12 mouse cellular contexts compared by ENCODE assay signal in genomic region chr4:24556116-24556820, GRCm38 (mm10).
DNase-seq lines count a peak whose midpoint lies in the region; ATAC-seq and TF ChIP-seq lines count a peak whose summit lies in the region.
"Had no signal": no experiment of that assay in that cellular context is flagged by ENCODE, and none has a peak within 500 bp of the region (broad histone marks: within the 10 kb centered on the region; RNA-seq: fewer than 3 reads in every experiment).

No protein-coding gene starts in this region.

- no peaks in the 10 kb centered on the region for H3K27me3 ChIP-seq in heart, embryonic 12.5 days (replicated peaks)
- H3K27me3 ChIP-seq in forebrain, embryonic 16.5 days (replicated peaks; ENCODE audit: control insufficient read depth, insufficient read depth, low read length): no peaks in the 10 kb centered on the region
- no peaks in the 10 kb centered on the region for H3K27me3 ChIP-seq in midbrain, embryonic 13.5 days
- H3K27me3 ChIP-seq: embryonic facial prominence, embryonic 15.5 days; lung, embryonic 15.5 days had no signal

- H3K27ac ChIP-seq in heart, embryonic 12.5 days (ENCODE audit: poor library complexity, severe bottlenecking): no peak overlapping the region
- no peak overlapping the region for H3K27ac ChIP-seq in ES-E14 (ENCODE audit: insufficient read depth, low read depth, low read length, poor library complexity, severe bottlenecking)
- no peak overlapping the region for H3K27ac ChIP-seq in forebrain, embryonic 16.5 days (ENCODE audit: low read length)
- no peak overlapping the region for H3K27ac ChIP-seq in midbrain, embryonic 13.5 days
- H3K27ac ChIP-seq: embryonic facial prominence, embryonic 15.5 days; lung, embryonic 15.5 days had no signal

- H3K9ac ChIP-seq in heart, embryonic 12.5 days: no peak overlapping the region
- no peak overlapping the region for H3K9ac ChIP-seq in ES-E14 (ENCODE audit: insufficient read depth, low read depth, low read length, poor library complexity, severe bottlenecking)
- no peak overlapping the region for H3K9ac ChIP-seq in forebrain, embryonic 16.5 days (replicated peaks; ENCODE audit: low read depth, low read length)
- H3K9ac ChIP-seq in midbrain, embryonic 13.5 days (replicated peaks): no peak overlapping the region
- H3K9ac ChIP-seq: embryonic facial prominence, embryonic 15.5 days; lung, embryonic 15.5 days had no signal

- no peak for ATAC-seq in heart, embryonic 12.5 days (ENCODE audit: insufficient number of reproducible peaks, low FRiP score)
- peak; percentile 36 for ATAC-seq in forebrain, embryonic 16.5 days
- peak; percentile 90 for ATAC-seq in midbrain, embryonic 13.5 days

- H3K4me2 ChIP-seq in heart, embryonic 12.5 days: peak overlapping the region; percentile 2; the same call in 1 of the 2 replicates
- no peak overlapping the region for H3K4me2 ChIP-seq in forebrain, embryonic 16.5 days (ENCODE audit: low read length)
- peak overlapping the region; percentile 19 for H3K4me2 ChIP-seq in midbrain, embryonic 13.5 days (replicated peaks)
- H3K4me2 ChIP-seq: embryonic facial prominence, embryonic 15.5 days; lung, embryonic 15.5 days had no signal

- H3K4me1 ChIP-seq in heart, embryonic 12.5 days (replicated peaks): peaks cover 12% of the 10 kb centered on the region
- H3K4me1 ChIP-seq in ES-E14 (ENCODE audit: control insufficient read depth in 2 of 2, insufficient read depth in 2 of 2, low read length in 2 of 2, poor library complexity in 1 of 2): peaks cover 2% of the 10 kb centered on the region in 2 experiments; a peak in 1 of 4 replicates
- no peaks in the 10 kb centered on the region; the same call in 1 of the 2 replicates for H3K4me1 ChIP-seq in forebrain, embryonic 16.5 days (replicated peaks; ENCODE audit: control insufficient read depth, insufficient read depth, low read length)
- H3K4me1 ChIP-seq in midbrain, embryonic 13.5 days (replicated peaks): peaks cover 8% of the 10 kb centered on the region
- H3K4me1 ChIP-seq: embryonic facial prominence, embryonic 15.5 days had no signal

- no peaks in the 10 kb centered on the region for H3K9me3 ChIP-seq in heart, embryonic 12.5 days (replicated peaks)
- H3K9me3 ChIP-seq in ES-E14 (ENCODE audit: control insufficient read depth, insufficient read depth, low read depth, low read length): no peaks in the 10 kb centered on the region
- no peaks in the 10 kb centered on the region for H3K9me3 ChIP-seq in forebrain, embryonic 16.5 days (ENCODE audit: control insufficient read depth, low read length)
- no peaks in the 10 kb centered on the region for H3K9me3 ChIP-seq in midbrain, embryonic 13.5 days
- H3K9me3 ChIP-seq: embryonic facial prominence, embryonic 15.5 days; lung, embryonic 15.5 days had no signal

- H3K4me3 ChIP-seq in heart, embryonic 12.5 days: no peak overlapping the region
- no peak overlapping the region for H3K4me3 ChIP-seq in ES-E14 (ENCODE audit: insufficient read depth in 1 of 2, low read depth in 1 of 2, low read length in 2 of 2, poor library complexity in 1 of 2, severe bottlenecking in 1 of 2)
- no peak overlapping the region for H3K4me3 ChIP-seq in forebrain, embryonic 16.5 days (replicated peaks; ENCODE audit: low read length)
- no peak overlapping the region for H3K4me3 ChIP-seq in midbrain, embryonic 13.5 days (replicated peaks)
- H3K4me3 ChIP-seq: embryonic facial prominence, embryonic 15.5 days; lung, embryonic 15.5 days had no signal

- WGBS in heart, embryonic 12.5 days: 35% methylated on average over 6 of the region's 6 CpGs
- WGBS in forebrain, embryonic 16.5 days: 31% methylated on average over 6 of the region's 6 CpGs
- 25% methylated on average over 6 of the region's 6 CpGs for WGBS in midbrain, embryonic 13.5 days

- in situ Hi-C loops in ES-E14 (cut with MboI; ENCODE audit: low sequenced_read_pairs in 2 of 2, unreplicated experiment in 2 of 2): no loop called here

- no peak for DNase-seq in heart, adult 8-10 months (ENCODE audit: low spot score)
- no peak for DNase-seq in ES-E14 (ENCODE audit: low read depth, low spot score)
- no peak for DNase-seq in spleen, adult 12 weeks (ENCODE audit: low spot score)
- DNase-seq in left cerebral cortex, adult 18-20 months (ENCODE audit: low spot score in 2 of 2): no peak
- DNase-seq in kidney, postnatal 36 days: no peak
- DNase-seq: adrenal gland, adult 8-10 months; heart, adult 18-20 months had no signal

- no peaks in the 10 kb centered on the region for H3K36me3 ChIP-seq in heart, embryonic 12.5 days
- peaks cover 2% of the 10 kb centered on the region; the same call in 1 of the 2 replicates for H3K36me3 ChIP-seq in ES-E14 (ENCODE audit: control insufficient read depth, insufficient read depth, low read length, poor library complexity, severe bottlenecking)
- H3K36me3 ChIP-seq in forebrain, embryonic 16.5 days (ENCODE audit: control insufficient read depth, insufficient read depth): no peaks in the 10 kb centered on the region
- H3K36me3 ChIP-seq in midbrain, embryonic 13.5 days: no peaks in the 10 kb centered on the region
- H3K36me3 ChIP-seq: embryonic facial prominence, embryonic 15.5 days; lung, embryonic 15.5 days had no signal

TF ChIP-seq in ES-E14, 5 proteins besides CTCF, POLR2A, EP300 and RAD21:
- TF ChIP-seq ZNF384 (IDR thresholded peaks at IDR 0.05; ENCODE audit: low read depth, low read length) (peak; percentile 76), CHD2 (IDR thresholded peaks at IDR 0.05; ENCODE audit: low read depth, low read length) (no peak)
